Mouse (Mus musculus): ENCODE data around the gene Ogfr.

The Ogfr gene

DNA sequence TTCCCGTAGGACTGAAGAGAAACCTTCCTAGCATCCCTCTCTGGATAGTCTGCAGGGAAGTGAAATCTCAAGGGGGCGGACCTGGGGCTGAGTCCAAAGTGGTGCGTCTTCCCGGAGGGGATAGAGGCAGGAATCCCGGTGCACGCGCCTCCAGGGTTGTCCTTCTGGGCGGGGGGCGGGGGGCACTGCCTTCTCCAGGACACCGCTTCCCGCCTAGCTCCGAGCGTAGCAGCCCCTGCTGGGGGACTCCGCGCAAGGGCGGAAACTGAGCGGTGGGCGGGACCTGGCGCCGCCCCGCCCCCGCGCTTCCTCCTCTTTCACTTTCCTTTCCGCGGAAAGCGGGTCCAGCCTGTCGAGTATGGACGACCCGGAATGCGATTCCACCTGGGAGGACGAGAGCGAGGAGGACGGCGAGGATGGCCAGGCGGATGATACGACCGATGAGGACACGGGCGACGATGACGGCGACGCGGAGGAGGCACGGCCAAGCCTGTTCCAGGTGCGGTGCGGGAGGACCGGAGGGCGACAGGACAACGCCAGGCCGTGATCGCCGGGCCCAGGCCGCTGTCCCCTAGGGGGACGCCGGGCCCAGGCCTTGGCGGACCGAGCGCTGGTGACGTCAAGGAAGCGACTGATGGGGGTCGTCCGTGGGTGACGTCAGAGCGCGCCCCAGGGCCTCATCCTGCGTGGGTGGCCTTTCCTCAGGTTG lies at the start of gene Ogfr:
Gene Ogfr, plus strand, starts transcription at position 123 of the 709 bp plus-strand sequence.
- peak; percentile 79 for DNase-seq (ENCODE audit: low spot score)

DNA sequence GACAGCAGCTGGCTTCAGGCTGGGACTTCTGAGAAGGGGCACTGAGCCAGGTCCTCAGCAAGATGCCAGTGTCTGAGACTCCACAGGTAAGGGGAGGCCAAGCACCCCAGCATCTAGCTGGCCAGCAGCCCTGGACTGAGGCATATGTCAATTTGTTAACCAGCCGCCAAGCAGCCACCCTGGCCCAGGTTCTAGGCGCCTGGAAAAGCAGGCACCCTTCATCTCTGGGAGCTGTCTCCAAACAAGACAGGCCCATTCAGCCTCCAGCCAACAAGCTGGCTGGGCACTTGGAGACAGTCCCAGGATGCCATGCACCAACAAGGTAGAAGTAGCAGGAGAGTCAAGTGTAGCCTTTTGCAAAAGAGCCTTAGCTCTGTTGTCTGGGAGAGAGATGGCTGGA lies 45.4 kb upstream of the Ogfr start:
- no peak for DNase-seq (ENCODE audit: low spot score)

DNA sequence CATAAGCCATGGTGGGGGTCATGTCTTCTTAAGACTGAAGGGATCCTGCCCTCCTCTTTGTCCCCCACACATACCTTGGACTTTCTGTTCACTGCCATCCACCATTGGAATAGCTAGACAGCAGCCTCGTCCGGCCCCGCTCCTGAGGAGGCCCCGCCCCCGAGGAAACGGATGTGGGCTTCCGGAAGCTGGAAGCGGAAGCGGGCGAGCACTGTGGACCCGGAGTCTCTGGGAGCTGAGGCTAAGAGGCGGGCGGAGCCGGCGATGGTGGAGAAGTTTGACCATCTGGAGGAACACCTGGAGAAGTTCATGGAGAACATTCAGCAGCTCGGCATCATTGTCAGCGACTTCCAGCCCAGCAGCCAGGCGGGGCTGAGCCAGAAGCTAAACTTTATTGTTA lies 44.0 kb upstream of the Ogfr start:
- no peak for DNase-seq (ENCODE audit: low spot score)

DNA sequence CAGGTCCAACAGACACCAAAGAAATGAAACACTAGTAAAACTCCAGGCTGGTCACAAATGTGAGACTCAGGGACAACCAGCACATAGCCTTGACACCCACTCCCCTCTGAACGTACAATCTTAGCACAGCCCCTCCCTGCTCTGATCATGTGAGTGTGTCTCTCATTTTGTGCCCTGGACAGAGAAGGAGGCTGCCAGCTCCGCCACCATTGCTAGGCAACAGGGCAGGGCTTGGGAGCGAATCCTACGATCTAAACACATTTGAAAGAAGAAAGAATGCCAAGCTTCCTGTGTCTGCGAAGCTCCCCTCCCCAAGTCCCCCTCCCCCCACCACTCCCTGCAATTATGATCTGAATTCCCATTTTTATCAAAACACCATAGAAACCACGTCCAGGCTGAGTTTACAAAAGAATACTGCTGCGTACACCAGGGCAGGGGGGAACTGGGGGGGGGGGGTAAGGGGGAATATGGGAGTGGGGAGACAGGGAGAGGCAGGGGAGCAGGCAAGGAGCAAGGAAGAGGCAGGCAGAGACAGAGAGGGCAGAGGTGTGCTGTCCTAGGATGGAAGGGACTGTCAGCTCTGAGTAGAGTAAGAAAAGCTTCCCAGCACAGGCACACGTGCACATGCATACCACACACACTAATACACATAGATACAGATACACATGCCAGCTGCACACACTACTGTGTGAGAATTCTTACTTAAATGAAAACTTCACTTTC lies 41.5 kb upstream of the Ogfr start:
- DNase-seq (ENCODE audit: low spot score) = no peak

DNA sequence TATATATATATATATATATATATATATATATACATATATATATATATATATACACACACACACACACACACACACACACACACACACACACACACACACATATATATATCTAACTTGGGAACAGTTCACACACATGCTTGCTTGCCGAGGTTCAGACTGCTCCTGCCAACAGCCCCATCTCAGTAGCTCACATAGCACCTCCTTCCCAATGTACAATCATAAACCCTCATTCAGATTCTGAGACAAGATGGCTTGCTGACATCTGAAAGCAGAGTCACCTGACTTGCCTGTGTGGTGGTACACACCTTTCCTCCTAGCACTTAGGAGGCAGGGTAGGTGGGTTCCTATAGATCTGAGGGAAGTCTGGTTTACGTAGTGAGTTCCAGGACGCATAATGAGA lies 36.7 kb upstream of the Ogfr start:
- DNase-seq (ENCODE audit: low spot score) = no peak

DNA sequence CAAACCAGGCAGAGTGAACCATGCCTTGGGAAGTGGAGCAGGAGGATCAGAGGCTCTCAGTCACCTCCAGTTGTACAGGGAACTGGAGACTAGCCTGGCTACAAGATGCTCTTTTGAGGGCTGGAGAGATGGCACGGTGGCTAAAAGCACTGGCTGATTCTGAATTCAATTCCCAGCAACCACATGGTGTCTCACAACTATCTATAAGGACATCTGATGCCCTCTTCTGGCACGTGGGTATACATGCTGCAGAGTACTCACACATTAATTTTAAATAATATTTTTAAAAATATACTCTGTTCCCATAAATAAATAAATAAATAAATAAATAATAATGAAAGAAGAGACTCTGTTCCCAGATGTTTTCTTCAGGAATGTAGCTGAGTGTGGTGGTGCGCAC lies 33.8 kb upstream of the Ogfr start:
- DNase-seq (ENCODE audit: low spot score) = no peak

DNA sequence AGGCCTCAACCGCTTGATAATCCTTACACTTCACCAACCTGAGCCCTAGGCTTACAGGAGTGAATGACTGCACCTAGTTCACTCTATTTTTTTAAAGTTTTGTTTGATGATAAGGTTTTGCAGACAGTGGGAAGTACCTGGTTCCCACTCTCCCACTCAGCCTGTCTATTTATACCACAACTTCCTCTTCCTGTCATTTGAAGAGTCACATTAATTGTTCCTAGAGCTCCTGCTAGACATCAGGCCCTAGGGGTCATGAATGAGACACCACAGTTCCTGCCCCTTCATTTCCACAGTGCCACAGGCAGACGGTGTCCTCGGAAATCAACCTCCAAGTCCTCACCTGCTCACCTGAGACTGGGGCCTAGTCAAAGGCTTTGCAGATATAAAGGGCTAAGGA lies 32.6 kb upstream of the Ogfr start:
- no peak for DNase-seq (ENCODE audit: low spot score)

DNA sequence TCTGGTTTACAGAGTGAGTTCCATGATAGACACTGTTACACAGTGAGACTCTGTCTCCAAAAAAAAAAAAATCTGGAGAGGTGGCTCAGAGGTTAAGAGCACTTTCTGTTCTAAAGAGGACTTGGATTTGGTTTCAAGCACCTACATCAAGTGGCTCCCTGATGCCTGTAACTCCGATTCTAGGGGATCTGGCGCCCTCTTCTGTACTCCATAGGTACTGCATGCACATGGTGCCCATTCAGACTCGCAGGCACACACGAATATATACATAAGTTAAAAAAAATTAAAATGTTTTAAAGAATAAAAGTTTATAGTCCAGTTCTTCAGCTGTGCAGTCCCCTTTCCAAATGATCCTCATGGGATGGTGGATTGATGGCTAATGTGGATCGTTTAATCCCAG lies 28.8 kb upstream of the Ogfr start:
- no peak for DNase-seq (ENCODE audit: low spot score)

DNA sequence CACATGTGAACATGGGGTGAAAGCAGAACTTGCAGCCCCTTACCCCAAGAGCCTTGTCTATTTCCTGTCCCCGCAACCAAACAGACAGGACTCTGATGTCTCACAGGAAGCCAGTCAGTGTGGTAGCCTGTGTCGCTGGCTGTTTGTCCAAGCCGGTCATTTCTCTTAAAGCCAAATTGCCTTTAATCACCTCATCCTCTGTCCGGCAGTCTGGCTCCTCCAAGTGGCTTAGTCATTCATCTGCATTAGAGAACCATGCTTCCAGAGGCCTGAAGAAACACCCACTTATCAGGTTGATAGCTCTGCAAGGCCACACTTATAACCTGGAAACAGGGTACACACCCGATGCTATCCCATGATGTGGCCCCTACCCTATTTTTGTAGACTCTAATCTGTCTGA lies 26.9 kb upstream of the Ogfr start:
- DNase-seq (ENCODE audit: low spot score) = no peak

DNA sequence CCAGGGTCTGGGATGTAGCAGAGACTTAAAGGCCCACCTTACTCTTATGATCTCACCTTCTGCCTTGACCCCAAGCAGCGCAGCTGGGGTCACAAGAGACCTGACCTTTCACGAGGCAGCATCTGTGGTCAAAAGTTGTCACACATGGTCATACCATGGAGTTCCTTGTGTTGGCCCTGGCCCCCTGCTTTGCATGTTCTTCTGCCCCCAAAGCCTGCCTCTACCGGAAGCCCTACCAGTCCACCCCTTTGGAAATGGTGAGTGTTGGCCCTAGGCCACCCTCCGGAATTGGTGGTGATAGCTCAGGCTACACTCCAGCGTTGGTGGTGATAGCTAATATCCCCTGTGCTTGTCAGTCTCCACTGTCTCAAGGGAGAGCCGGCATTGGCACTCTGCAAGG lies 25.7 kb upstream of the Ogfr start:
- DNase-seq (ENCODE audit: low spot score) = no peak

DNA sequence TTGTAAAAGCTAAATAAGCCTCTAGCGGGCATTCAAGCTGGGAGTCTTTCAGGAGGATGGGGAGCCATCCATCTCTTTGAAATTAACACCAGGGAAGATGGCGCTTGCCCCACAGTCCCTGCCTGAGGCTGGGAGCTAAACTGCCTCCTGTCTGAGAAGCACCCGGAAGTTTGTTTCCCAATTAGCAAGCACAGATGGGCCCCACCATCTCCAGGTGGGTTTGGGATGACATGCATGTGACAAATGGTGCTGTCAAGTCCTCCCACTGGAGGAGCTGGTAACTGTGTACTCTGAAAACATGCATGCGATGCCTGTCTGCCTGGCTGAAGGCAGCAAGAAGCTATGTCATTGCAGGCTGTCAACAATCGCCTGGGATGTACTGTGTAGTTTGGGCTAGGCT lies 25.2 kb upstream of the Ogfr start:
- DNase-seq (ENCODE audit: low spot score) = no peak

DNA sequence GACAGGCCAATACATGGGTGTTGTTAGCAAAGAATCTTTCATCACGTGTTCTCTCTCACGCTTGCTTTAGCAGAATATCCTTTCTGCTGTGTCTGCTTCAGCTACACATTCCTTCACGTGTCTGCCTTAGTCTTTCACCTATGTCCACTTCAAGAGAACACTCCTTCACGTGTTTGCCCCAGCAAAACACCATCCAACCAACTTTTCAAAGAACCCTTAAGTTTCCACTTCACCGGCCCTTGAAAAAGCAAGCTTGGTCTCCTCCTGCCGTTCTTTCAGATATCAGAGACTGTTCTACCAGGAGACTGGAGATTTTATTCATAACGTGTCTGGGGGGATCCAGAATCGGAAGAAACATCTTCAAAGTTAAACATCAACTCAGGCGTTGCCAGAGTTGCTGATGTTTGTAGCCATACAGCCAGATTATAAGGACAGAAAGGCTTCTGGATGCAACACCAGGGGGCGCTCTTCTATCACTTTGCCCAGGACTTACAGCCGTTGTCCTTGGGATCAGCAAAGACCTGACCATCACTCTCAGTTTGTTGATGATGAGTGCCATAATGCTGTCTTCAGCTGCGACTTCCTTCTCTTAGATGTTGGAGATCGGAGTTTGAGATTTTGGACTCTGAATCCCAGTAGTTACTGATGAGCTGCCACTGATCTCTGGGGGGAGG lies 22.7 kb upstream of the Ogfr start:
- DNase-seq (ENCODE audit: low spot score) = peak; percentile 63

DNA sequence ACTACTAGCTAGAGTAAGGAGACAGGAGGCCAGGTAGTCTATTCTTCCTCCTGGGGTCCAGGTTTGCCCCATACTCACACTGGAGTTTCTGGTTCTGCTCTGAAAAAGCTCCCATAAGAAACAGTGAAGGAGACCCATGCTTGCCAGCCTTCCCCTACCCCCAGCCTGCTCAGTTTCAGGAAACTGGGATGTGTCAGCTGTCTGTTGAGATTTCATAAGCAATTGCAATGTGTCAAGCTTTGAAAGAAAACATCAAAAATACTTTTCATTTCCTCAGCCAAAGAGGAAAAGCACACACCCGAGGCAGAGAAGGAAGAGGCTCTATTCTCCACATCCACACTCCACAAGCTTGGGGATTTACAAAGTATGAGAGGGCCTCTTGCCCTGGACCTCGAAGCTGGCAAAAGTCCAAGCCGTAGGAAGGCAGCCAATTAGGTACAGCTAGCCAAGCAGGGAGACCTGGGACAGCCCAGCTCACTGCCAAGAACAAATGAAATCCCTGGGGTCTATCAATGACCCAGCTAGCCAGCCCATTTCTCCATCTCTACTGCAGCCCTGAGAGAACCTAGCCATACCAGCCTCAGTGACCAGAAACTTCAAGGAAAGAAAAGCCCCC lies 19.9 kb upstream of the Ogfr start:
- peak; percentile 42 for DNase-seq (ENCODE audit: low spot score)

DNA sequence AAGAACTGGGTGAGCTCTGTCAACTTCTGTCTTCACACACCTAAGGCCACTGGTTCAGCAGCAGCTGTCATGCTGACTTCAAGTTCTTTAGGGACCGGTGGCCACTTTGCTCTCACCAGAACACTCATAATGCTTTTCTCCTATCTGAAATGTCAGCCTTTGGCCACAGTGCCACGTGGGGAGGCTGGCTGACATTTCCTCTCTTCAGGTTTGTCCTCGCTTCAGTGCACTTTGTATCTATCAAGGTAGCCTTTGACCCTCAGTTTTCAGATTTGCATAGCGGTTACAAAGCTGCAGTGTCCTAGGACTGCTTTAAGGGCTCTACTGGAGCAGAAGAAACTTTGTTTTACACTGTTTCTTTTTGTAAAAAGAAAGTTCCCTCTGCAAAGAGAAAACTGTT lies 12.6 kb upstream of the Ogfr start:
- no peak for DNase-seq (ENCODE audit: low spot score)

DNA sequence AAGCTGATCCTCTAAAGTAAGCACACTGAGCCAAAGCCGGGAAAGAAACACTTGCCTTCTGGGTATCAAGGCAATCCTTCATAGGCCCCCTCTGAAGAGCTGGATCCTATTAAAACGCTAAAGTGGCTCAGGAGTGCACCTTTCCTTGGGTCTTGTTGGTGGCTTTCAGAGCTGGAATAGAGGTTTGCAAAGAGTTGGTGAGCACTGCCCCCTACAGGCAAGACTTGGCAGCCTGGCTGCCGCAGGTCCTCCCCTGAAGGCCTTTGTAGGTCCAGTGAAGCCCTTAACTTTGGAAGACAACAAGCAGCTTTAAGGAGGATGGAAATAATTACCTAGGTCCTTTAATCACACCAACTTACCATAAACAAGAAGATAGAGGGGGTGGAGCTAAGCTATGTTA lies 10.4 kb upstream of the Ogfr start:
- peak; percentile 74 for DNase-seq (ENCODE audit: low spot score)

DNA sequence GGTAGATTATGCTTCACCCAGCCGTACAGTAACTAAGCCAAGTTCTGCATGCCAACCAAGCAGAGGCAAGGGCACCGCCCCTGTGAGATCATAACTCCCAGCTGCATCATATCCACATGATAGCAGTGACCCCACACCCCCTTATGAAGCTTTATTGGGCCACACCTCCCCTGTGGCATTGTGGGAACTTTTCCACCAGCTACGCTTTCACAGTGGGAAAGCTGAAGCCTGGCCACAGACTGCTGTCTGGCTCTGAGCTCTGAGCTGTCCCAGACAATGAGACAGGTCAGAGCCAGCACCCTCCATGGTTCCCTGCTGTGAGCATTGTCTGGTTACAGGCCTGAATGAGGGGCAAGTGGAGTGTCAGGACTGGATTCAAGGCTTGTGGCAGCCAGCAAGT lies 8.0 kb upstream of the Ogfr start, which contains the start of gene Mrgbp:
Gene Mrgbp, plus strand, starts transcription at position 303 of the 400 bp plus-strand sequence.
- peak; percentile 18 for DNase-seq (ENCODE audit: low spot score)

DNA sequence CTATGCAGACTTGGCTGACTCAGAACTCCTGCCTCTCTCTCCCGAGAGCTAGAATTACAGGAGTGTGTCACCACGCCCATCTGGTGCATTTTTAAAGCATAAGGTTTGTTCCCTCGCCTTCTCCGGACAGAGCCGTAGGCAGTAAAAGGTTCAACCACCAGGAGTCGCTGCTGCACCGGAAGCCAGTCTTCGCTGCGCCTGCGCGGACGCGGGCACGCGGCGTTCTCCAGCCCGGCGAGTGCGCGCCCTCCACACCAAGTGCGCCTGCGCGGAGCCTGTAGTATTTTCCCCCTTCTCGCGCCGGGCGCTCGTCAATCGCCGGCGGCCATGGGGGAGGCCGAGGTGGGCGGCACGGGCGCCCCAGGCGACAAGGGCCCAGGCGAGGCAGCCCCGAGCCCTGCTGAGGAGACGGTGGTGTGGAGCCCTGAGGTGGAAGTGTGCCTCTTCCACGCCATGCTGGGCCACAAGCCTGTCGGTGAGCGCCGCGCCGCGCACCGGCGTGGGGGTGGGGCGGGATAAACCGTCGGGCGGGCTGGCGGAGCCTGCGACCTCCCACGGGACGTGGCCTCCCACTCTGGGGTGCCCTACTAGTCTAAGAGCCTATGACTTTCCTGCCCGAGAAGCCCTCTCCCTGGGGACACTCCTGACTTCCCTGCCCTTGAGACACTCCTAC lies 6.4 kb upstream of the Ogfr start:
- DNase-seq (ENCODE audit: low spot score) = peak; percentile 98

DNA sequence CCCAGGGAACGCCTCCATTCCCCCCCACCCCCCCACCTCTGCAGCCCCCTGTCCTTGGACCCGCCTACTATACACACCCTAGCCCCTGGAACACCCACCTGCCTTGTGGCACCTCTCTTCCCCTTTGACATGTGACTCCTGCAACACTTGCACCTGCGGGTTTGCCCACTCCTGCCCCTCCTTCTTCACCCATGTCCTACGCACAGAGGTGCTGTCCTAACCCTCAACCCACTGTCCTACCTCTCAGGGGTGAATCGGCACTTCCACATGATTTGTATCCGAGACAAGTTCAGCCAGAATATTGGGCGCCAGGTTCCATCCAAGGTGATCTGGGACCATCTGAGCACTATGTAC lies 5.9 kb upstream of the Ogfr start:
- DNase-seq (ENCODE audit: low spot score) = no peak

DNA sequence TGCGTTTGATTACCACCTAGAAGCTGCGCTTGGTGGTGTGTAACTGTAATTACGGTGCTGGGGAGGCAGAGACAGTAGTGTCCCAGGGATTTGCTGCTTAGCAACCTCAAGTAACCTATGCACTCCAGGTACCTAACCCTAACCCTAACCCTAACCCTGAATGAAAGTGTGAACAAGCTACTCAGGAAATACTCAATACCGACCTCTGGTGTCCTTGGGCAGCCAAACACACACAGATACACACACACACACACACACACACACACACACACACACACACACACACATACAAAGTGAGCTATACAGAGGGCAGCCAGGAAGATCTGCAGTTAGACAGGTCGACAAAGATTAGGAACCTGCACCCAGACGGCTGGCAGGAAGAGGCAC lies 316 bp upstream of the Ogfr start:
- DNase-seq (ENCODE audit: low spot score) = no peak

DNA sequence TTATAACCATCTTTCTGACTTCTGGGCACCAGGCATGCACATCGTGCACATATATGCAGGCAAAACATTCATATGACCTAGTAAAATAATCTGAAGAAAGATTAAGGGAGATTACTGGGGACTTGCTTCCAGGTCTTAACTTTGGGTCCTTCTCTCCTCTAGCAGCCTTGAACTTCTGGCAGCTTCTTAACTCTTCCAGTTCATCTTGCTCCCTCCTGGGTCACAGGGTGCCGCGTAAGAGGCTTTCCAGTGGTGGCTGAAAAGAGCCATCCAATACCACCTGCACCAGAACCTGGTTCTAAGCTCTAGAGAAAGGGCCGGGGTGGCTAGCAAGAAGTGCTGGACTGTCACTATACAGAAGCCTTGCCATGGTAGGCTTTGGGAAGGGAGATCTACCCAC lies 8.4 kb downstream of the Ogfr start, which contains the start of gene Col9a3:
Gene Col9a3, plus strand, starts transcription at position 301 of the 400 bp plus-strand sequence.
- DNase-seq (ENCODE audit: low spot score) = no peak

DNA sequence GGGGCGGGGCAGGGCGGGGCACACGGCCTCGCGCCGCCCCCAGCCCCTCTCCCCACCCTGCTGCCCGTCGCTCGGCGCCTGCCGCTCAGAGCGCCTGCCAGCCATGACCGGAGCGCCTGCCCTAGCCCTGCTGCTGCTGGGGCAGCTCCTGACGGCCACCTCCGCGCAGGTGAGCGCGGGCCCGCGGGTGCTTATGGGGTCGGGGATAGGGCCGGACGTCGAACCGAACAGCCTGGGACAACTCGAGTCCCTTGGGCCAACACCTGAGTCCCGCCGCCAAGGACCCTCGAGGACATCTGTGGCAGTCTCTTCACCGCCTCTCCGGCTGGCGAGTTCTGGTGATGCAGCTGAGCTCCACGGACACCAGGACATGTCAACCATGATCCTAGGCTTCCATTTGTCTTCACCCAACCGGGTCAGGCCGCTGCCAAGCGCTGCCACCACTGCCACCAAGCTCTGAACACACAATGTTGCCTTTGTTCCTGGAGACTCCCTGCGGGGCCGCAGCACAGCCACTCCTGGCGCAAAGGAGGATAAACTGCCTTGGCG lies 9.2 kb downstream of the Ogfr start:
- no peak for DNase-seq (ENCODE audit: low spot score)

DNA sequence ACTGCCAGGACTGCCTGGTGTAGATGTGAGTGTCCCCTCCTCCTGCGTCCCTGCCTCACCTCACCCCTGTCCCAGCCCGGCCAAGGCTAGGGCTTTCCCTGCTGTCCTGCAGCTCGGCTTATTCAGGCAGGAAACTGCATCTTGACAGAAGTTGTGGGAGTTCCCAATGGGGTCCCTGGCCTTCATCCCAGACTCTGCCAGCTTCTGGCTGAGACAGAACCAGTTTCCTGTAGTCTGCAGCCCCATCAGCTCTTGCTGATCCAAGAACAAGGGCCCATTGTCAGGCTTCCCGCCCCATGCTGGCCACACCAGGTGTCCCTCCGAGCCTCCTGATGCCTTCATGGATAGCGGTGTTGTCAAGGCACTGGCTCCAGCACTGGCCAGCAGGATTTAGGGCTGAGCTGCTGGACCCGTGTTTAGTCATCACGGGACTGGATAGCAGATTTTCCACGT lies 11.6 kb downstream of the Ogfr start:
- DNase-seq (ENCODE audit: low spot score) = no peak

Measured in urinary bladder, postnatal 14 days (tissue).